Mouse (Mus musculus) G1E (cell line): ENCODE measurements around the gene Alg12.

Experiments used
- CTCF ChIP-seq: IDR thresholded peaks from 2 replicates; pipeline ENCODE4 v1.5.1; 2012; ENCODE audit warnings: low read depth, low read length, inconsistent platforms, mixed read lengths
- GATA1 ChIP-seq: IDR thresholded peaks from 2 replicates; pipeline ENCODE4 v1.6.1; 2012; ENCODE audit warnings: borderline replicate concordance, low read length, inconsistent platforms, mixed read lengths
- POLR2AphosphoS5 ChIP-seq: IDR thresholded peaks from 2 replicates; pipeline ENCODE4 v1.6.1; 2012; ENCODE audit warnings: low read depth, low read length, inconsistent platforms; ENCODE audit not compliant: insufficient replicate concordance
- TAL1 ChIP-seq: conservative IDR thresholded peaks from 2 replicates; pipeline ENCODE4 v1.6.1; 2012; ENCODE audit warnings: low read depth, low read length, inconsistent platforms, mixed read lengths

DNA sequence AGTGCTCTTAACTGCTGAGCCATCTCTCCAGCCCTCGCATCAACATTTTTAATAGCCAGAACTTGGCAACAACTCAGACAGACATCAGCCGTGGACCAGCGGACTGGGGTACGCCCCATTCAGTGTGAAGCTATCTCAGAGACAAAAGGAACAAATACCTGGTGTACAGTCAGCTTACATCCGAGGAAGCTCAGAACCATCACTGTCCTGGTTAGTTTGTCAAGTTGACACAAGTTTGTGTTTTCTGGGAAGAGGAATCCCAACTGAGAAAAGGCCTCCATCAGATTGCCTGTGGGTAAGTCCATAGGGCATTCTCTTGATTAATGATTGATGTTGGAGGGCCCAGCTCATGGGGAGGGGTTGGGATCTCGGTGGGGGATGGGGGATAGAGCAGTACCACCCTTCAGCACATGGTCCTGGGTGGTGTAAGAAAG is 18.2 kb downstream of the Alg12 start:
- no peak for TF ChIP-seq CTCF
- no peak for TF ChIP-seq TAL1
- TF ChIP-seq GATA1: no peak
- no peak for TF ChIP-seq POLR2AphosphoS5
